In the genomic region with DNA sequence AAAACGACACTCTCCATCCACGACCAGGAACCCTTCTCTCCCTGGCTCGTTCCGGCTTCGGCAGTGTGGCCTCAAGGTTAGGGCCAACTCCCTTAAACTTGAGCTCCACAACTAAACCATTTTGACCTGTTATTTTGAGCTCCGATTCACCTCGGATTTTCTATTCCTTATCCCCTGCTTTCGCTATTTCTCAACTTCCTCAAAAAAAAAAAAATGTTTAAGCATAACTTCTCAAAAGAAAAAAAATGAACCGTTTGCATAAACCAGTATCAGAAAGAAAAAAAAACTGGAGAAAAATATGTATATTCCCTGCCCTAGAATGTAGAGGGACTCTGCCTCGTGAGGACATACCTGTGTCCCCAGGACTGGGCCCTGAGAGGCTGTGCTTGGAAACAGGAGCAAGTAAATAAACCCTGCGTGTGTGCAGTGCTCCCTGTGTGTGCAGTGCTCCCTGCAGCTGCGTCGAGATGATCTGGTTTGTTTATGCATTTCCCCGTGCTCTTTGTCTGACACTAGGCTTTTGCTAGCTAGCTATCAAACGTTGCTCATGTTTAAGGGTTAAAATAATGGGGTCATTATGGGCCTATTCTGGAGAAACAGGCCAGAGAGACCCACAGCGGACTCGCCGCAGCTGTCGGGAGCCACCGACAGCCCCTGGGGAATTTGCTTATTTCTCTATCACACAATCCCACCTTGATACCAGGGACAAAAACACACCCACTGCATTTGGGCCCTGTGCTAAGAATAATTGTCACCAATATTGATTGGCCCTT, we compare ENCODE assay signal across 15 mouse cellular contexts. TPM values are rescaled to one million over a fixed set of nuclear protein-coding genes. Genes with fewer than 3 reads are reported as not detected.
DNase-seq lines count a peak whose midpoint lies in the region; ATAC-seq lines count a peak whose summit lies in the region.
"Had no signal": no experiment of that assay in that cellular context is flagged by ENCODE, and none has a peak within 500 bp of the region (broad histone marks: within the 10 kb centered on the region; RNA-seq: fewer than 3 reads in every experiment).

No protein-coding gene starts in this region.

- peak; percentile 64 for DNase-seq in embryonic facial prominence, embryonic 14.5 days (ENCODE audit: low spot score)
- no peak for DNase-seq in embryonic facial prominence, embryonic 10.5 days (ENCODE audit: low spot score)
- DNase-seq in neural tube, embryonic 11.5 days (ENCODE audit: low spot score): peak; percentile 41
- no peak for DNase-seq in neural tube, embryonic 10.5 days (ENCODE audit: extremely low spot score, low spot score)
- DNase-seq in thymus, postnatal 4 days: no peak
- DNase-seq in forebrain, embryonic 14.5 days (ENCODE audit: low spot score): no peak
- DNase-seq: adrenal gland, postnatal 10 days; gastrocnemius, postnatal 36 days had no signal

- no peaks in the 10 kb centered on the region for H3K4me1 ChIP-seq in embryonic facial prominence, embryonic 14.5 days (ENCODE audit: control insufficient read depth, insufficient read depth, low read length)
- H3K4me1 ChIP-seq in embryonic facial prominence, embryonic 10.5 days: no peaks in the 10 kb centered on the region
- no peaks in the 10 kb centered on the region for H3K4me1 ChIP-seq in neural tube, embryonic 11.5 days (ENCODE audit: control insufficient read depth, insufficient read depth, low read length)
- peaks cover 12% of the 10 kb centered on the region for H3K4me1 ChIP-seq in hindbrain, embryonic 15.5 days (replicated peaks)
- peaks cover 13% of the 10 kb centered on the region for H3K4me1 ChIP-seq in neural tube, embryonic 15.5 days
- H3K4me1 ChIP-seq in forebrain, embryonic 14.5 days (ENCODE audit: control insufficient read depth, insufficient read depth, low read length): peaks cover 4% of the 10 kb centered on the region; the same call in 1 of the 2 replicates
- H3K4me1 ChIP-seq: heart, embryonic 15.5 days; limb, embryonic 12.5 days had no signal

- ATAC-seq in embryonic facial prominence, embryonic 14.5 days (ENCODE audit: low read depth): peak; percentile 55
- ATAC-seq in neural tube, embryonic 11.5 days (ENCODE audit: insufficient read depth, low FRiP score, low TSS enrichment): no peak
- no peak for ATAC-seq in hindbrain, embryonic 15.5 days (ENCODE audit: low FRiP score, low read depth)
- no peak for ATAC-seq in neural tube, embryonic 15.5 days (ENCODE audit: low FRiP score)
- no peak for ATAC-seq in forebrain, embryonic 14.5 days
- ATAC-seq: inflammation-experienced regulatory T-cells, adult 6 months had no signal

- H3K36me3 ChIP-seq in embryonic facial prominence, embryonic 14.5 days (ENCODE audit: control insufficient read depth, insufficient read depth, low read length): no peaks in the 10 kb centered on the region
- H3K36me3 ChIP-seq in embryonic facial prominence, embryonic 10.5 days (replicated peaks): no peaks in the 10 kb centered on the region
- H3K36me3 ChIP-seq in neural tube, embryonic 11.5 days (ENCODE audit: control insufficient read depth, insufficient read depth, low read length): no peaks in the 10 kb centered on the region
- no peaks in the 10 kb centered on the region for H3K36me3 ChIP-seq in hindbrain, embryonic 15.5 days
- no peaks in the 10 kb centered on the region for H3K36me3 ChIP-seq in neural tube, embryonic 15.5 days
- H3K36me3 ChIP-seq in forebrain, embryonic 14.5 days (ENCODE audit: control insufficient read depth, insufficient read depth, low read length): no peaks in the 10 kb centered on the region
- H3K36me3 ChIP-seq: heart, embryonic 15.5 days; limb, embryonic 12.5 days had no signal

- peaks cover 9% of the 10 kb centered on the region; the same call in 1 of the 2 replicates for H3K27me3 ChIP-seq in embryonic facial prominence, embryonic 14.5 days (replicated peaks; ENCODE audit: control insufficient read depth, insufficient read depth, low read length)
- peaks cover 42% of the 10 kb centered on the region for H3K27me3 ChIP-seq in embryonic facial prominence, embryonic 10.5 days (replicated peaks; ENCODE audit: low read depth, poor library complexity, severe bottlenecking)
- H3K27me3 ChIP-seq in neural tube, embryonic 11.5 days (ENCODE audit: control insufficient read depth, insufficient read depth, low read length): peaks cover 21% of the 10 kb centered on the region
- peaks cover 37% of the 10 kb centered on the region for H3K27me3 ChIP-seq in hindbrain, embryonic 15.5 days
- H3K27me3 ChIP-seq in neural tube, embryonic 15.5 days (replicated peaks): peaks cover 51% of the 10 kb centered on the region
- H3K27me3 ChIP-seq in forebrain, embryonic 14.5 days (replicated peaks; ENCODE audit: control insufficient read depth, insufficient read depth, low read length): peaks cover 11% of the 10 kb centered on the region

- 61% methylated on average over 20 of the region's 20 CpGs for WGBS in embryonic facial prominence, embryonic 14.5 days
- 73% methylated on average over 20 of the region's 20 CpGs for WGBS in embryonic facial prominence, embryonic 10.5 days
- 70% methylated on average over 20 of the region's 20 CpGs for WGBS in neural tube, embryonic 11.5 days
- WGBS in hindbrain, embryonic 15.5 days: 52% methylated on average over 20 of the region's 20 CpGs
- 53% methylated on average over 20 of the region's 20 CpGs for WGBS in neural tube, embryonic 15.5 days
- WGBS in forebrain, embryonic 14.5 days: 61% methylated on average over 20 of the region's 20 CpGs

- H3K4me3 ChIP-seq in embryonic facial prominence, embryonic 14.5 days (ENCODE audit: low read depth, low read length): no peak overlapping the region
- no peak overlapping the region for H3K4me3 ChIP-seq in embryonic facial prominence, embryonic 10.5 days
- H3K4me3 ChIP-seq in neural tube, embryonic 11.5 days (ENCODE audit: low read depth, low read length): no peak overlapping the region
- H3K4me3 ChIP-seq in hindbrain, embryonic 15.5 days: no peak overlapping the region
- H3K4me3 ChIP-seq in neural tube, embryonic 15.5 days (replicated peaks): no peak overlapping the region
- H3K4me3 ChIP-seq in forebrain, embryonic 14.5 days (ENCODE audit: low read depth, low read length): no peak overlapping the region
- H3K4me3 ChIP-seq: heart, embryonic 15.5 days; limb, embryonic 12.5 days had no signal

- H3K9me3 ChIP-seq in embryonic facial prominence, embryonic 14.5 days (ENCODE audit: control insufficient read depth, low read length): no peaks in the 10 kb centered on the region
- H3K9me3 ChIP-seq in embryonic facial prominence, embryonic 10.5 days: no peaks in the 10 kb centered on the region
- H3K9me3 ChIP-seq in neural tube, embryonic 11.5 days (ENCODE audit: control insufficient read depth, low read length): no peaks in the 10 kb centered on the region
- no peaks in the 10 kb centered on the region for H3K9me3 ChIP-seq in hindbrain, embryonic 15.5 days
- no peaks in the 10 kb centered on the region for H3K9me3 ChIP-seq in neural tube, embryonic 15.5 days (replicated peaks)
- H3K9me3 ChIP-seq in forebrain, embryonic 14.5 days (replicated peaks; ENCODE audit: control insufficient read depth, low read length): no peaks in the 10 kb centered on the region
- H3K9me3 ChIP-seq: heart, embryonic 15.5 days; limb, embryonic 12.5 days had no signal

- no peak overlapping the region for H3K27ac ChIP-seq in embryonic facial prominence, embryonic 14.5 days (replicated peaks; ENCODE audit: low read depth, low read length)
- H3K27ac ChIP-seq in embryonic facial prominence, embryonic 10.5 days (replicated peaks): no peak overlapping the region
- no peak overlapping the region for H3K27ac ChIP-seq in neural tube, embryonic 11.5 days (ENCODE audit: low read depth, low read length)
- H3K27ac ChIP-seq in hindbrain, embryonic 15.5 days (replicated peaks): no peak overlapping the region
- no peak overlapping the region for H3K27ac ChIP-seq in neural tube, embryonic 15.5 days (replicated peaks)
- no peak overlapping the region for H3K27ac ChIP-seq in forebrain, embryonic 14.5 days (ENCODE audit: low read depth, low read length)
- H3K27ac ChIP-seq: heart, embryonic 15.5 days; limb, embryonic 12.5 days had no signal

- H3K4me2 ChIP-seq in embryonic facial prominence, embryonic 14.5 days (ENCODE audit: low read depth, low read length): no peak overlapping the region
- H3K4me2 ChIP-seq in neural tube, embryonic 11.5 days (ENCODE audit: low read depth): no peak overlapping the region
- peak overlapping the region; percentile 23 for H3K4me2 ChIP-seq in hindbrain, embryonic 15.5 days
- H3K4me2 ChIP-seq in neural tube, embryonic 15.5 days: peak overlapping the region; percentile 15; the same call in 1 of the 2 replicates
- H3K4me2 ChIP-seq in forebrain, embryonic 14.5 days (ENCODE audit: low read length): no peak overlapping the region
- H3K4me2 ChIP-seq: heart, embryonic 15.5 days; limb, embryonic 12.5 days had no signal

- H3K9ac ChIP-seq in embryonic facial prominence, embryonic 14.5 days (ENCODE audit: low read depth, low read length): no peak overlapping the region
- H3K9ac ChIP-seq in neural tube, embryonic 11.5 days (ENCODE audit: low read length): no peak overlapping the region
- no peak overlapping the region for H3K9ac ChIP-seq in hindbrain, embryonic 15.5 days
- H3K9ac ChIP-seq in neural tube, embryonic 15.5 days (replicated peaks): no peak overlapping the region
- no peak overlapping the region for H3K9ac ChIP-seq in forebrain, embryonic 14.5 days (ENCODE audit: low read length)
- H3K9ac ChIP-seq: heart, embryonic 15.5 days; limb, embryonic 12.5 days had no signal

RNA-seq across cellular contexts. Expression of gene Ifnar2, which starts 24.9 kb away (rescaled TPM):
- polyA plus RNA-seq in embryonic facial prominence, embryonic 14.5 days (2014; fragmentation: Nextera tagmentation; extraction: Ambion mirVana): 62.7 and 67.7 TPM in 2 replicates
- polyA plus RNA-seq in embryonic facial prominence, embryonic 10.5 days (2016; fragmentation: Nextera tagmentation; extraction: Ambion mirVana): 29.7 and 31.0 TPM in 2 replicates
- polyA plus RNA-seq in neural tube, embryonic 11.5 days (2014; fragmentation: Nextera tagmentation; extraction: Ambion mirVana): 30.0 and 32.9 TPM in 2 replicates
- 37.1 and 39.5 TPM in 2 replicates for polyA plus RNA-seq in hindbrain, embryonic 15.5 days (2015; fragmentation: Nextera tagmentation; extraction: Ambion mirVana)
- polyA plus RNA-seq in neural tube, embryonic 15.5 days (2015; fragmentation: Nextera tagmentation; extraction: Ambion mirVana): 42.3 and 45.8 TPM in 2 replicates
- 44.6 and 46.9 TPM in 2 replicates for polyA plus RNA-seq in forebrain, embryonic 14.5 days (2014; fragmentation: Nextera tagmentation; extraction: Ambion mirVana)

RNA-seq across cellular contexts. Expression of gene Gm21970, which starts 43.8 kb away (rescaled TPM):
- polyA plus RNA-seq in embryonic facial prominence, embryonic 14.5 days (2014; fragmentation: Nextera tagmentation; extraction: Ambion mirVana): not detected in 2 replicates
- not detected in 2 replicates for polyA plus RNA-seq in embryonic facial prominence, embryonic 10.5 days (2016; fragmentation: Nextera tagmentation; extraction: Ambion mirVana)
- polyA plus RNA-seq in neural tube, embryonic 11.5 days (2014; fragmentation: Nextera tagmentation; extraction: Ambion mirVana): not detected in 2 replicates
- not detected in 2 replicates for polyA plus RNA-seq in hindbrain, embryonic 15.5 days (2015; fragmentation: Nextera tagmentation; extraction: Ambion mirVana)
- polyA plus RNA-seq in neural tube, embryonic 15.5 days (2015; fragmentation: Nextera tagmentation; extraction: Ambion mirVana): not detected in 2 replicates
- not detected in 2 replicates for polyA plus RNA-seq in forebrain, embryonic 14.5 days (2014; fragmentation: Nextera tagmentation; extraction: Ambion mirVana)
- polyA plus RNA-seq: heart, embryonic 15.5 days; kidney, embryonic 14.5 days; limb, embryonic 12.5 days; liver, embryonic 16.5 days had no signal

RNA-seq across cellular contexts. Expression of gene Il10rb, which starts 58.3 kb away (rescaled TPM):
- 32.6 and 33.2 TPM in 2 replicates for polyA plus RNA-seq in embryonic facial prominence, embryonic 14.5 days (2014; fragmentation: Nextera tagmentation; extraction: Ambion mirVana)
- polyA plus RNA-seq in embryonic facial prominence, embryonic 10.5 days (2016; fragmentation: Nextera tagmentation; extraction: Ambion mirVana): 7.8 and 8.9 TPM in 2 replicates
- 6.8 and 8.3 TPM in 2 replicates for polyA plus RNA-seq in neural tube, embryonic 11.5 days (2014; fragmentation: Nextera tagmentation; extraction: Ambion mirVana)
- 12.2 and 16.4 TPM in 2 replicates for polyA plus RNA-seq in hindbrain, embryonic 15.5 days (2015; fragmentation: Nextera tagmentation; extraction: Ambion mirVana)
- 14.4 and 26.5 TPM in 2 replicates for polyA plus RNA-seq in neural tube, embryonic 15.5 days (2015; fragmentation: Nextera tagmentation; extraction: Ambion mirVana)
- polyA plus RNA-seq in forebrain, embryonic 14.5 days (2014; fragmentation: Nextera tagmentation; extraction: Ambion mirVana): 7.7 and 10.5 TPM in 2 replicates

Comparison
In these comparisons a context has a peak if more than half of its experiments do, and no peak if none do; other contexts are left out.
1. DNase-seq: peak in embryonic facial prominence, embryonic 14.5 days (single experiment) and neural tube, embryonic 11.5 days (single experiment); none in embryonic facial prominence, embryonic 10.5 days (single experiment), neural tube, embryonic 10.5 days (single experiment), thymus, postnatal 4 days (single experiment) and forebrain, embryonic 14.5 days (single experiment).
2. H3K4me2 ChIP-seq: peak in hindbrain, embryonic 15.5 days (single experiment) and neural tube, embryonic 15.5 days (single experiment); none in embryonic facial prominence, embryonic 14.5 days (single experiment), neural tube, embryonic 11.5 days (single experiment) and forebrain, embryonic 14.5 days (single experiment).